Mouse (Mus musculus) forebrain, embryonic 13.5 days (tissue): ENCODE data around the gene Gopc. TPM values are rescaled to one million over a fixed set of nuclear protein-coding genes. Genes with fewer than 3 reads are reported as not detected.
A peak's percentile ranks its signal among the peaks of the same experiment; 100 is the strongest.

Experiments
- ATAC-seq: fragments of 200-750 bp; cut with Nextera tagmentation; 2 replicates; pipeline ENCODE4 v1.8.0; 2017
- H3K27ac ChIP-seq: fragments of 300-500 bp; sonication (generic); 2 replicates; pipeline ENCODE4 v1.5.1; 2015; ENCODE audit warnings: inconsistent platforms, mild to moderate bottlenecking, moderate library complexity
- H3K27me3 ChIP-seq: fragments of 300-500 bp; sonication (generic); 2 replicates; pipeline ENCODE4 v1.6.1; 2015; ENCODE audit warnings: mild to moderate bottlenecking, inconsistent platforms
- H3K36me3 ChIP-seq: fragments of 300-500 bp; sonication (generic); 2 replicates; pipeline ENCODE4 v1.6.1; 2015; ENCODE audit warnings: mild to moderate bottlenecking, inconsistent platforms; ENCODE audit not compliant: poor library complexity, severe bottlenecking
- H3K4me1 ChIP-seq: fragments of 300-500 bp; sonication (generic); 2 replicates; pipeline ENCODE4 v1.6.1; 2015; ENCODE audit warnings: inconsistent platforms
- H3K4me2 ChIP-seq: fragments of 300-500 bp; sonication (generic); 2 replicates; pipeline ENCODE4 v1.6.1; 2015; ENCODE audit warnings: inconsistent platforms, mild to moderate bottlenecking, moderate library complexity
- H3K4me3 ChIP-seq: fragments of 300-500 bp; sonication (generic); 2 replicates; pipeline ENCODE4 v1.5.1; 2015; ENCODE audit warnings: mild to moderate bottlenecking, inconsistent platforms
- H3K9ac ChIP-seq: fragments of 300-500 bp; sonication (generic); 2 replicates; pipeline ENCODE4 v1.6.1; 2015; ENCODE audit warnings: mild to moderate bottlenecking, inconsistent platforms
- H3K9me3 ChIP-seq: fragments of 300-500 bp; sonication (generic); replicated peaks from 2 replicates; pipeline ENCODE4 v1.6.1; 2016; ENCODE audit warnings: inconsistent platforms
- WGBS: fragments of 180-500 bp; shearing (Covaris S2); methylation state at CpG from one replicate; pipeline ENCODE4 v1.1.7; 2015; 5-methylcytosine and 5-hydroxymethylcytosine counted together
- polyA plus RNA-seq: library from polyadenylated mRNA; unstranded; fragments of >200 nt; fragmentation: Nextera tagmentation; extraction: Ambion mirVana; gene quantifications from 2 replicates; pipeline ENCODE4 v1.2.1, GENCODE M21; 2015

Gopc gene
- 18.4 and 20.0 TPM in 2 replicates for polyA plus RNA-seq

DNA sequence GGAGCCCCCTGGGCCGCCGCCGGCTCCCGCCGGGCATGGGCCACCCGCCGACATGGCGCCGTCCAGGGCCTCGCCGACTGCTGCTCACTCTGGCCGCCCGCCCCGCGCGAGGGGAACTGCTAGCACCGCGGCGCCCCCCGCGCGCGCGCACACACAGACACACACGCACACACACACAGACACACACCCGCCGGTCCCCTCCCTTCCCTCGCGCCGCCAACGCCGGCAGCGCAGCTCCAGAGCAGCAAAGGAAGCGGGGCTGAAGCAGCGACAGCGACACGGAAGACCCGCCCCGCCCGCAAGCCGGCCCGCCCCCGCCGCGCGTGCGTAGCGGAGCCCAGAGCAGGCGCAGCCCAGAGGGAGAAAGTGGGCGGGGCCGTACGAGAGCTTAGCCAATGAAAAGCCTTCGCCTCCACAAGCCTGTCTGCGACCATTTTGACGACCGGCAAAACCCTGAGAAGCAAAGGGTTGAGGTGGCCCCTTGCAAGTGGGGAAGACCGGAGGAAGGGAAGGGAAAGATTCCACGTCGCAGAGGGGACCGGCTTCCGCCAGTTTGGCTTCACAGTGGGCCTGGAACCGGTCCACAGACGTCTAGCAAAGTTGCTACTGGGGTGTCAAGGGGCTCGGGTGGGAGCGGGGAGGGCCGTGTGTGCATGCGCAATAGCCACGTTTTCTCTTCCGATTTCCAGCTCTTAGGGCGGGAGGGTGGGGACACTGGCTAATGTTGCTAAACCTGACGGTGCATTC is at the start of gene Gopc:
Gene Gopc (minus strand): TSS at position 280 of the 747 bp plus-strand sequence.
- H3K9ac ChIP-seq, result peak within 1 kb of the TSS; percentile 95
- ATAC-seq, result peak; percentile 98
- H3K4me2 ChIP-seq, result peak within 1 kb of the TSS; percentile 83
- WGBS, result under 1% methylated on average over 56 of the region's 71 CpGs
- peak within 1 kb of the TSS; percentile 87 for H3K4me3 ChIP-seq
- no peaks in the 10 kb centered on the region for H3K36me3 ChIP-seq
- H3K4me1 ChIP-seq, result peaks cover 26% of the 10 kb centered on the region
- no peaks in the 10 kb centered on the region for H3K9me3 ChIP-seq
- H3K27me3 ChIP-seq, result no peaks in the 10 kb centered on the region
- H3K27ac ChIP-seq, result peak within 1 kb of the TSS; percentile 93

DNA sequence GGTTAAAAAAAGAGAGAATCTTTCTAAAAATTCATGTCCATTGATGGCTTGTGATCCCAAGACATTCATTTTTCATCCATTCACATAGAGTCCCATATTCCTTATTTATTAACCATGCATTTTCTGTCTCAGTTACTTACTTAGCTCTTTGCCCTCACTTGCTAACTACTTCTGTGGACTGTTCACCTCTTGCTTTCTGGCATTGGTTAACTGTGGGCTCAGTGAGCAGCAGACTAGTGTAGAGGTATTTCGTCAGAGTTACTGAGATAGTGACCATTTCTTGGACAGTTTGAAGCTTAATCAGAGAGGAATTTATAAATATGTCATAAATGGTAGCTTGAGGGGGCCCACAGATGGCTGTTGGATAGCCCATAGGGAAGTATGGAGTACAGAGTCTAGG is 49.0 kb upstream of the Gopc start:
- Histone ChIP-seq H3K9ac (no peak overlapping the region), H3K4me3 (no peak overlapping the region), H3K36me3 (peaks cover 60% of the 10 kb centered on the region), H3K27ac (no peak overlapping the region), H3K27me3 (no peaks in the 10 kb centered on the region), H3K9me3 (no peaks in the 10 kb centered on the region), H3K4me1 (peaks cover 14% of the 10 kb centered on the region), H3K4me2 (no peak overlapping the region)
- ATAC-seq, result no peak
- 88% methylated on average over 1 of the region's 1 CpGs for WGBS

DNA sequence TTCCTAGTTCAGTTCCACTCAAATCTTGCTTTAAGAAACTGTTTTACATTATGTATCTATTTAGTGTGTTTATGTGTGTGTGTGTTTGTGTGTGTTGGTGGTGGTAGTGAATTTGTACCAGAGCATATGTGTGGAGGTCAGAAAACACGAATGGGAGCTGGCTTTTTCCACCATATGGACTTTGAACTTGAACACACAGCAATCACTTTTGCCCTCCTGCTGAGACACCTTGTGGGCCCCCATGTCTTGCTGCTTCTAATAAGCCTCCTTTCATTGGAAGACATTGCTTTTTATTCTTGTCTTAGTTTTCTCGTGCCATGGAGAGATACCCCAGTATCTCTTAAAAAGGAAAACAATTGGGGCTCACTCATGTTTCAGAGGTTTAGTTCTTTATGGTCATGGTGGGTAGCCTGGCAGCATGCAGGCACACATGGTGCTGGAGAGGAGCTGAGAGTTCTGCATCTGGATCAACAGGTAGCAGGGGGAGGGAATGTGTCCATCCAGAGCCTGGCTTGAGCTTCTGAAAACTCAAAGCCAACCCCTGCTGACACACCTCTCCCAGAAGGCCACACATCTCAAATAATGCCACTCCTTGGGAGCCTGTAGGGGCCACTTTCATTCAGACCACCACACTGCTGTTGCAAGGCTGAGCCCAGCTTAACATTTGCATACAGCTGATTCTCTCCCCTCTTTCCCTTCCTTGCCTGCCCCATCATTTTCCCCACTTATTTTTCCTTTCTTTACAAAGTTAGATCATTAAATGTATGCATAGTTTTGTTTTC is 45.9 kb upstream of the Gopc start:
- no peak overlapping the region for H3K4me3 ChIP-seq
- H3K9me3 ChIP-seq, result no peaks in the 10 kb centered on the region
- peak overlapping the region; percentile 14; the same call in 1 of the 2 replicates for H3K27ac ChIP-seq
- peaks cover 30% of the 10 kb centered on the region for H3K36me3 ChIP-seq
- H3K27me3 ChIP-seq, result no peaks in the 10 kb centered on the region
- H3K4me1 ChIP-seq, result peaks cover 14% of the 10 kb centered on the region
- no peak overlapping the region for H3K4me2 ChIP-seq
- 23% methylated on average over 2 of the region's 2 CpGs for WGBS
- ATAC-seq, result peak; percentile 70; the same call in 1 of the 2 replicates
- H3K9ac ChIP-seq, result no peak overlapping the region

DNA sequence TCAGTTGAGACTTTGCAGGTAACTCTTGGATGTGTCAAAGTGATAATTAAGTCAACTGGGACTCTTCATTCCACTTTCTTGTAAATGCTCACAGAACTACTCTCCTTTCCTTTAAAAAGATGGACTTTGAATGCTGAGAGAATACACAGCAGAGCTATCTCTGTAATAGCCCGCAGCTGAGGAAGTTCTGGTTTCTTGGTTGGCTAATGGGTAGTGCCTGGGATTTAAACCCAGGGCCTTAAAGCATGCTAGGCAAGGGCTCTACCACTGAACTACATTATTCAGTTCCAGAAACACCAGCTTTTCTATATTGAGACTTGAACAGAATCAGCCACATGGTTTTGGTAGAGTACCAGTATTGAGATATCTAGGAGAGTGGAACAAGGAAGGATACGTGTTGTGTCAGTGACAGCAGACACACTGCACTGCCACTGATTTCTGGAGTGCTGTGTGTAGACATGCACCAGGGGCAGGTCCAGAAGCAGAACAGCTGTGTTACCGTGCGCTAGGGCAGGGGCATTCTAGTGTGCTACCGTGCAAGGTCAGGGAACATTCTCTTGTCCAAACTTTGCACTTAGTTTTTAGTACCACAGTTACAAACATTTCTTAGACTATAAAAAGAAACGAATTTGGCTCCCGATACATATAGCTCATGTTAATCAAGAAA is 44.5 kb upstream of the Gopc start:
- no peak overlapping the region for H3K4me3 ChIP-seq
- H3K4me2 ChIP-seq, result no peak overlapping the region
- peaks cover 14% of the 10 kb centered on the region for H3K4me1 ChIP-seq
- no peaks in the 10 kb centered on the region for H3K9me3 ChIP-seq
- 91% methylated on average over 7 of the region's 7 CpGs for WGBS
- no peak overlapping the region for H3K9ac ChIP-seq
- no peaks in the 10 kb centered on the region for H3K27me3 ChIP-seq
- ATAC-seq, result no peak
- H3K36me3 ChIP-seq, result peaks cover 18% of the 10 kb centered on the region
- no peak overlapping the region for H3K27ac ChIP-seq

DNA sequence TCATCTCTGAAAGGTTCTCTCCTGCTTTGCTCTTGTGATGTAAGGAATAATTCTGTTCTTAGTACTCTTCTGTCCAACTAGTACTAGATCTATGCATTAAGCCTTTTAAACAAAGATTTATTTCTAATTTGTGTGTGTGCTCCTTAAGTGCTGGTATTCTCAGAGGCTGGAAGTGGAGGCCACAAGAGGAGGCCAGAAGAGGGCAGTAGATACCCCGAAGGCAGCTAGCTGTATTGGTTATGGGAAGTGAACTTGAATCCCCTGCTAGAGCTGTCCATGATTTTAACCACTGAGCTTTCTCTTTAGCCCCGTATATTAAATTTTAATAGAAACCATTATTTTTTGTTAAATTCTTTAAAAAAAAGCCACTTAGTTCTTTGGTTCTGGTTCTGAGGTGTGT is 41.2 kb upstream of the Gopc start:
- H3K9me3 ChIP-seq, result no peaks in the 10 kb centered on the region
- 81% methylated on average over 2 of the region's 2 CpGs for WGBS
- no peak overlapping the region for H3K9ac ChIP-seq
- H3K4me3 ChIP-seq, result no peak overlapping the region
- no peaks in the 10 kb centered on the region for H3K27me3 ChIP-seq
- peaks cover 42% of the 10 kb centered on the region for H3K4me1 ChIP-seq
- ATAC-seq, result no peak
- no peak overlapping the region for H3K27ac ChIP-seq
- H3K36me3 ChIP-seq, result no peaks in the 10 kb centered on the region
- no peak overlapping the region for H3K4me2 ChIP-seq

DNA sequence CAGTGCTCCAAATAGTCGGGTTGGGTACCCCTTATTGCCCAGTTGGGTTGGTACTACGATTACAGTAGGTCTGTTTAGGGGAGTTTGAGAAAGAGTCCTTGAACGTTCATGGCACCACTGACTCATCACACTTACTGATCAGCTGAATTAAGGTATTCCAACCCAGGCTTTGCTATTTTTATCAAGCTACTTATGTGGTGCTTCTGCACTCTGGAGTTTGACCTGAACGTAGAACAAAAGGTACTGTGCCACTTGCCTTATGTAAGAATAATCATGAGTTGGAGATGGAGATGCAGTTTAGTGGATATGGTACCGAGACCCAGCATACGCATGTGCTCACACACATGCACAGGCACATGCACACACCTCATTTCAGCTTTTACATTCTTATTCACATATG is 39.8 kb upstream of the Gopc start:
- no peaks in the 10 kb centered on the region for H3K27me3 ChIP-seq
- H3K27ac ChIP-seq, result no peak overlapping the region
- no peaks in the 10 kb centered on the region for H3K9me3 ChIP-seq
- whole genome bisulfite sequencing, result 94% methylated on average over 6 of the region's 6 CpGs
- H3K9ac ChIP-seq, result no peak overlapping the region
- no peak overlapping the region for H3K4me3 ChIP-seq
- H3K4me1 ChIP-seq, result peaks cover 36% of the 10 kb centered on the region
- H3K4me2 ChIP-seq, result no peak overlapping the region
- no peak for ATAC-seq
- H3K36me3 ChIP-seq, result no peaks in the 10 kb centered on the region

DNA sequence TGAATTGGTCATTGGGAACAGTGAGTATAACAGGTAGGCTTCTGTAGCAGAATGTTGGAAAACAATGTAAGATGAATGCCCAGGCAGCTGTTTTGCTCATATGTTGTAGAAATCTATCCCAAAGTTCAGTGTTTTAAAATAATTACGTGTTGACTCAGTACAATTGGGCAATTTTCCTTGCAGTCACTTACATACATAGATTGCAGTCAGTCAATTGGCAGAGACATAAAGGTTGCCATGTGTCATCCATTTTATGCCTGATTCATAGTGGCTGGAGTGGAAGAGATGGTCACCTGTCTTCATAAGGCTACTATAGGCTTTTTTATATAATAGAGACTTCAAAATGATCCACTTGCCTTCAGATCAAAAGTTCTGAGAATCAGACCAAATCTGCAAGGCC is 38.6 kb upstream of the Gopc start:
- peaks cover 34% of the 10 kb centered on the region for H3K4me1 ChIP-seq
- 89% methylated on average over 1 of the region's 1 CpGs for WGBS
- ATAC-seq, result no peak

DNA sequence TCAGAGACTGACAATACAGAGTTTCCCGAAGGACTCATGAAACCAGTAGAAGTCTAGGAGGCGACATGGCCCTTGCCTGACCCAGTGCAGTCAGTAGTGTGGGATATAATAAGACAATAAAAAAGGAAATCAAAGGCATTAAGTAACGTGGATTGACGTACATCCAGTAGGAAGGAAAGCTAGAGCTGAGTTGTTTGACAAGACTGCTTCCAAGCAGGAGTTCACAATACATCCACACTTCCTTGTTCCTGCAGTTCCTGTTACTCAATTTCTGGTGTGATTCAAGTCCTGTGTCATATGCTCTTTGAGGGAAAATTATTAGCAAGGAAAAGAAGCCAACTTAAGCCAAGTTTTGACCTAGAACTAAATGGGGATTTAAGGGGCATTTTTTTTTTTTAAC is 37.5 kb upstream of the Gopc start:
- Histone ChIP-seq H3K4me3 (peak overlapping the region; percentile 96), H3K9ac (0 out of 2 replicates have a peak overlapping the region, but pooled peaks have one; percentile 23)

More for the DNA sequence above, 38.6 kb upstream of the Gopc start:
- H3K4me2 ChIP-seq, result no peak overlapping the region
- H3K9ac ChIP-seq, result no peak overlapping the region
- no peak overlapping the region for H3K27ac ChIP-seq
- H3K27me3 ChIP-seq, result peaks cover under 1% of the 10 kb centered on the region; the same call in 1 of the 2 replicates
- H3K9me3 ChIP-seq, result no peaks in the 10 kb centered on the region
- no peak overlapping the region for H3K4me3 ChIP-seq
- no peaks in the 10 kb centered on the region for H3K36me3 ChIP-seq

DNA sequence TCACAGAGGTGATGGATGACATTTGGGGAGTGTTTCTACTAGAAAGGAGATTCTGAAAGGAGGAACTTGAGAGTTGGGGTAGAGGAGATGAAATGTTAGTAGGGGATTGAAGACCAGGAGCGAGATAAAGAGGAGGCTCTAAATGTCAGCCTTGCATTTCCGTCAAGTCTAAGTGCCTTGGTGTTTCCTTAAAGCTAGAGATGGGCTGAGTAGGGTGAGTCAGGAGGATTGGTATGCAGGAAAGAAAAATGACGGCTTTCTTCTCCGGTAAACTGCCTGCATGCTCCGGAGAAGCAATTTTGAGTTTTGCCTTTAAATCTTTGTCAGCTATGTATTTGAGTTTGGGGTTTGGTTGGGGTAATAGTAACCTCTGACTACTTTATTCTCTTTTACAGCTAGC is 37.0 kb upstream of the Gopc start:
- no peaks in the 10 kb centered on the region for H3K9me3 ChIP-seq
- ATAC-seq, result no peak
- no peak overlapping the region for H3K27ac ChIP-seq
- H3K4me2 ChIP-seq, result peak overlapping the region; percentile 74
- peak overlapping the region; percentile 96 for H3K4me3 ChIP-seq
- H3K4me1 ChIP-seq, result peaks cover 34% of the 10 kb centered on the region
- H3K27me3 ChIP-seq, result peaks cover 5% of the 10 kb centered on the region
- peak overlapping the region; percentile 92 for H3K9ac ChIP-seq
- H3K36me3 ChIP-seq, result no peaks in the 10 kb centered on the region
- 75% methylated on average over 5 of the region's 5 CpGs for WGBS

More for the DNA sequence above, 37.5 kb upstream of the Gopc start:
- 74% methylated on average over 4 of the region's 4 CpGs for WGBS
- Histone ChIP-seq H3K27ac (no peak overlapping the region), H3K4me2 (peak overlapping the region; percentile 74), H3K27me3 (peaks cover 5% of the 10 kb centered on the region), H3K9me3 (no peaks in the 10 kb centered on the region), H3K36me3 (no peaks in the 10 kb centered on the region), H3K4me1 (peaks cover 34% of the 10 kb centered on the region)
- no peak for ATAC-seq

DNA sequence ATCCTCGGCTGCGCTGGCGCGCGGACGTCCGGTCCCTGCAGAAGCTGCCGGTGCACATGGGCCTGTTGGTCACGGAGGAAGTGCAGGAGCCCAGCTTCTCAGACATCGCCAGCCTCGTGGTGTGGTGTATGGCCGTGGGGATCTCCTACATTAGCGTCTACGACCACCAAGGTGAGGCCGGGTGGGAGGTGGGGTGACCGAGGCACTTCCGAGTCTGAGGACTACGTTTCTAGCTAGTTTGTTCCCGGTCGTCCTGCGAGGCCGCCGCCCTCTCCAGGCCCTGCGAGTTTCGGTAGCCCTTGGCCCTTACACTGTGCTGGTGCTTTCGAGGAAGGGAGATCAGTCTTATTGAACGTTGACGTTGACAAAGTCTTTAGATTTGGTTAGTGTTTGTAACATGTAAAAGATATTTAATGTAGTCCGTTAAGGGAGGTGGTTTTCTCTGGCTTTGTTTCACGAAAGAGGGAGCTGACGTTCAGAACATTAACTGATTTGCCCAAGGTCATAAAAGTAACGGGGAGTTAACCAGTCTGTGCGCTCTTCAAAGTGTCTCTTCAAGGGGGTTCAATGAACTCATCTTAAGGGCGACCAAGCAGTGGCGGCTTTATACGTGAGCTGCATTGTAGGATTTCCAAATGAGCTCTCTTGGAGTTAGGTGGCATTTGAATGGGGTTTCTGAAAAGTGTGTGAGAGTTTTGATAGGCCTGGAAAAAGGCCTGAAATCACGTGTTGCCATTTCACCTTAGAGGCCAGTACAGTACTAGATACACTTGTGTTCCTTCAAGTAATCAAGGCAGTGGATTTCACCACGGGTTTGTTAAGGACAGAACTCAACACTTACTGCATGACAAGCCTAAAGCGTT is 36.3 kb upstream of the Gopc start:
- H3K36me3 ChIP-seq, result no peaks in the 10 kb centered on the region
- ATAC-seq, result peak; percentile 48
- peaks cover 5% of the 10 kb centered on the region for H3K27me3 ChIP-seq
- peak overlapping the region; percentile 92 for H3K9ac ChIP-seq
- H3K4me3 ChIP-seq, result peak overlapping the region; percentile 96
- H3K4me2 ChIP-seq, result peak overlapping the region; percentile 74
- H3K9me3 ChIP-seq, result no peaks in the 10 kb centered on the region
- peak overlapping the region; percentile 94 for H3K27ac ChIP-seq
- H3K4me1 ChIP-seq, result peaks cover 34% of the 10 kb centered on the region
- WGBS, result 2% methylated on average over 39 of the region's 39 CpGs

DNA sequence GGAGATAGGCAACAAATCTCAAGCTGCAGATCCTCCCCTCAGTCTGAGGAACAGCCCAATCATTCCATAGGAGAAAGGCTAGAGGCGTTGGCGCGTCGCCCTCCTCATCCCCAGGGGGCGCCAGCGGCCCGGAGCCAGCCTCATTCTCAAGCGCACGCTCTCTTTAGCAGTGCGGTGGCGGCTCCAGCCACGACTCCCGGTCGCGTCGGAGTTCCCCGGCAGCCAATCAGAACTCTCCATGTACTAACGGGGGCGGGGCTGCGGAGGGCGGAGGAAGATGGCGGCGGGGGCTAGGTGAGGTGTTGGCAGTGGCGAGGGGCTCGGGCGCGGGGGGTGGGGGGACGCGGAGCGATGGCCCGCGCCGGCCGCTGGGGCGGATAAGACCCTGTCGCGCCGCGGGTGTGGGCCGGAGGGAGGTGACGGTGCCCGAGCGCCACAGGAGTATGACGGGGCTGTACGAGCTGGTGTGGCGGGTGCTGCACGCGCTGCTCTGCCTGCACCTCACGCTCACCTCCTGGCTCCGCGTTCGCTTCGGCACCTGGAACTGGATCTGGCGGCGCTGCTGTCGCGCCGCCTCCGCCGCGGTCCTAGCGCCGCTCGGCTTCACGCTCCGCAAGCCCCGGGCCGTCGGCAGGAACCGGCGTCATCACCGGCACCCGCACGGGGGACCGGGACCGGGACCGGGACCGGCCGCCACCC is 35.5 kb upstream of the Gopc start, which contains the start of gene Nus1:
Gene Nus1 (plus strand): TSS at position 249 of the 699 bp plus-strand sequence.
- H3K27ac ChIP-seq, result peak within 1 kb of the TSS; percentile 94
- peaks cover 5% of the 10 kb centered on the region for H3K27me3 ChIP-seq
- H3K4me2 ChIP-seq, result peak within 1 kb of the TSS; percentile 74
- ATAC-seq, result peak; percentile 99
- H3K4me1 ChIP-seq, result peaks cover 34% of the 10 kb centered on the region
- peak within 1 kb of the TSS; percentile 92 for H3K9ac ChIP-seq
- no peaks in the 10 kb centered on the region for H3K36me3 ChIP-seq
- WGBS, result 1% methylated on average over 52 of the region's 79 CpGs
- H3K4me3 ChIP-seq, result peak within 1 kb of the TSS; percentile 96
- H3K9me3 ChIP-seq, result no peaks in the 10 kb centered on the region
